Mouse (Mus musculus) retina, postnatal 1 day (tissue): ENCODE measurements around the gene Serpinb9e.
"Not testable (repeated sequence)": the region's sequence is repeated elsewhere in the genome, so short reads cannot be mapped to it uniquely, and the experiment has no call there.

Source experiments
- DNase-seq: peaks from one replicate; pipeline ENCODE4 v3.0.0-alpha.2; 2012

Serpinb9e gene

DNA sequence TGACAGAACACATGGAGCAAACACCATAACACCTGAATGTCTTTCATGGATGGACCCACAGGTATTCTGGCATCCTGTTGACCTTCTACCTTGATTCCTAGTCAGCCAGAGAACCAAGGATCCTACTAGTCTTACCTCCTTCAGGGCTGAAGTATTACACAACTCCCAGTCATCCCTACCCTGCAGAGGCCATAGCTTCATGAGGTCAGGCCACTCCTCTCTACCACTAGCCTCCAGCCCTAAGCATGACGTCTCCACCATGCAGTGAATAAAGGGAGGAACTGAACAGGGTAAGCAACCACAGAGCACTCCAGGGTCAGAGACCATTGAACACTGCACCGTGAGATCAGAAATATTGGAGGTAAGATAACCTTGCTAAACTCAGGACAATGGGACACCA, at the start of gene Serpinb9e:
TSS of gene Serpinb9e (plus strand) at position 301 of the 400 bp plus-strand sequence.
- not testable (repeated sequence) for DNase-seq

DNA sequence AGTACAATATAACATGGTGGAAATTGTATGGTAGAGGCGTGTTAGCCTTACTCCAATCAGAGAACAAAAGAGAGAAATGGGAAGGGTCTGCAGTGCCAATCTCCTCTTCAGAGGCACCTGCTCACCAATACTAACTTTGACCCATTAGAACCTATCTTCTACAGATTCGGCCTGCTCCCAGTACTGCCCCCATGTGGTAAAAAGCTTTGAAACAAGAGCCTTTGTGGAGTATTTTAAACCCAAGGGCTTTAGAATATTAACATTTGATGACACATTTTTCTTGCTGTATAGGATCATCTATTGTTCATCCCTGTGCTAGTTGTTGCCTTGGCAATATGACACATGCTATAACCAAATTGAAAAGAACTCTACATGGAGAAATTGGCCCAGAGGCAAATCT, 49.7 kb upstream of the Serpinb9e start:
- no peak for DNase-seq

DNA sequence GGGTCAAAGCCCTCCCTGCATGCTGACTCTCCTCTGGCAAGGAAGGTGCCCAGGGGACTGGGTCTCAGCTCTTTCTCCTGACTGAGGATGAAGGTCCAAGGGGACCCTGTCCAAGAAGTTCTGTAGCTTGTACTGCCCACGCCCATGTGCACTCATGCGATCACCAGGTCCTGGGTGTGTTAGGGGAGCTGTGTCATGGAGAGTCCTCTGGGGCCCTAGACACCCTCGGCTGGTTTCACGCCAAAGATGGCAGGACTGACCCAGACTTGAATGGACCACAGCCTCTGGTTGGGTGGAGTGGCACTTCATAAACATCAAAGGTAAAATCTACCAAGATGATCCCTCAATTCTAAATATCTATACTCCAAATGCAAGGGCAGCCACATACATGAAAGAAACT, 59.2 kb downstream of the Serpinb9e start:
- DNase-seq, result not testable (repeated sequence)
